Mouse (Mus musculus): ENCODE results near the gene 2310011J03Rik. TPM values are rescaled to one million over a fixed set of nuclear protein-coding genes. Genes with fewer than 3 reads are reported as not detected.

2310011J03Rik gene
- polyA plus RNA-seq, 1 experiment from 2014 or later = 43.4 TPM

- Histone ChIP-seq H3K9me3 (ENCODE audit: control insufficient read depth, low read length) (no peaks in the 10 kb centered on the region), H3K27me3 (replicated peaks; ENCODE audit: control insufficient read depth, insufficient read depth, low read length) (peaks cover 70% of the 10 kb centered on the region), H3K4me3 (ENCODE audit: low read depth, low read length) (peak within 1 kb of the TSS; percentile 32), H3K27ac (ENCODE audit: low read depth) (no peak within 1 kb of the TSS), H3K36me3 (ENCODE audit: control insufficient read depth, insufficient read depth, low read length) (no peaks in the 10 kb centered on the region), H3K4me2 (ENCODE audit: low read length) (peak within 1 kb of the TSS; percentile 44), H3K9ac (ENCODE audit: low read length) (0 out of 2 replicates have a peak within 1 kb of the TSS, but pooled peaks have one; percentile 10), H3K4me1 (replicated peaks; ENCODE audit: control insufficient read depth, insufficient read depth, low read length) (peaks cover 10% of the 10 kb centered on the region; the same call in 1 of the 2 replicates)
- DNase-seq (ENCODE audit: low spot score) (no peak), ATAC-seq (replicated peaks; ENCODE audit: low FRiP score, low TSS enrichment, low read depth) (no peak)
- WGBS = 1% methylated on average over 53 of the region's 53 CpGs
These were observed 35.8 kb upstream of the 2310011J03Rik start, which contains the start of gene Plk5 for GRCm38 (mm10) chr10:80356001-80356682. Gene Plk5, plus strand, starts transcription at chr10:80356459.

- WGBS = 16% methylated on average over 8 of the region's 9 CpGs
- DNase-seq (ENCODE audit: low spot score) (no peak), ATAC-seq (replicated peaks; ENCODE audit: low FRiP score, low TSS enrichment, low read depth) (no peak)
- no peak overlapping the region for H3K4me2 ChIP-seq (ENCODE audit: low read length)
- no peak overlapping the region for H3K9ac ChIP-seq (ENCODE audit: low read length)
- H3K4me1 ChIP-seq (replicated peaks; ENCODE audit: control insufficient read depth, insufficient read depth, low read length) = peaks cover 10% of the 10 kb centered on the region; the same call in 1 of the 2 replicates
- H3K27me3 ChIP-seq (replicated peaks; ENCODE audit: control insufficient read depth, insufficient read depth, low read length) = peaks cover 76% of the 10 kb centered on the region
- no peaks in the 10 kb centered on the region for H3K36me3 ChIP-seq (ENCODE audit: control insufficient read depth, insufficient read depth, low read length)
- H3K27ac ChIP-seq (ENCODE audit: low read depth) = no peak overlapping the region
- H3K4me3 ChIP-seq (ENCODE audit: low read depth, low read length) = no peak overlapping the region
- H3K9me3 ChIP-seq (ENCODE audit: control insufficient read depth, low read length) = no peaks in the 10 kb centered on the region
These were observed 35.1 kb upstream of the 2310011J03Rik start for GRCm38 (mm10) chr10:80355431-80355830.

DNA sequence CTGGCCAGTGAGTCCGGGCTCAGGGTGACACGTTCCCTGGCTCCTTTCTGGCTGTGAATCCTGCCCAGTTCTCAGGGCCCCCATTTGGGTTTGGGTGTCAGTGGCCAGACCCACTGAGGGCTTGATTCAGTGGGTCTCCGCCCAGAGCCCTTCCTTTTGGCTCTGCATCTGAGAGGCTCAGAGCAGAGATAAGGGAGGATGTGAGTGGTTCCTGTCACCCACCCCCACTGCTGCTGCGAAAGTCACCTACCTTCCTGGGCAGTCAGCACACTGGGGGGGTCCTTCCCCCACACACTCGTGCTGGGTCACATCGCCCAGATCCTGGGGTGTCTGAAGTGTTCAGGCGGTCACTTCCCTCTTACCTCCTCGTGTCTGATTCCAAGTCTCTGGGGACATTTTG, 32.4 kb upstream of the 2310011J03Rik start:
- peaks cover 19% of the 10 kb centered on the region for H3K4me1 ChIP-seq (replicated peaks; ENCODE audit: control insufficient read depth, insufficient read depth, low read length)
- no peak overlapping the region for H3K9ac ChIP-seq (ENCODE audit: low read length)
- H3K27me3 ChIP-seq (replicated peaks; ENCODE audit: control insufficient read depth, insufficient read depth, low read length) = peaks cover 83% of the 10 kb centered on the region
- H3K4me3 ChIP-seq (ENCODE audit: low read depth, low read length) = no peak overlapping the region
- ATAC-seq (replicated peaks; ENCODE audit: low FRiP score, low TSS enrichment, low read depth) = no peak
- no peaks in the 10 kb centered on the region for H3K36me3 ChIP-seq (ENCODE audit: control insufficient read depth, insufficient read depth, low read length)
- DNase-seq (ENCODE audit: low spot score) = no peak
- H3K27ac ChIP-seq (ENCODE audit: low read depth) = no peak overlapping the region
- 68% methylated on average over 8 of the region's 8 CpGs for WGBS
- no peaks in the 10 kb centered on the region for H3K9me3 ChIP-seq (ENCODE audit: control insufficient read depth, low read length)
- no peak overlapping the region for H3K4me2 ChIP-seq (ENCODE audit: low read length)

GRCm38 (mm10) chr10:80351896-80352295, 31.6 kb upstream of the 2310011J03Rik start:
- H3K4me1 ChIP-seq (replicated peaks; ENCODE audit: control insufficient read depth, insufficient read depth, low read length) = peaks cover 23% of the 10 kb centered on the region
- H3K4me3 ChIP-seq (ENCODE audit: low read depth, low read length) = no peak overlapping the region
- WGBS = 29% methylated on average over 11 of the region's 11 CpGs
- H3K9me3 ChIP-seq (ENCODE audit: control insufficient read depth, low read length) = no peaks in the 10 kb centered on the region
- no peaks in the 10 kb centered on the region for H3K36me3 ChIP-seq (ENCODE audit: control insufficient read depth, insufficient read depth, low read length)
- H3K9ac ChIP-seq (ENCODE audit: low read length) = no peak overlapping the region
- no peak for DNase-seq (ENCODE audit: low spot score)
- ATAC-seq (replicated peaks; ENCODE audit: low FRiP score, low TSS enrichment, low read depth) = no peak
- H3K27me3 ChIP-seq (replicated peaks; ENCODE audit: control insufficient read depth, insufficient read depth, low read length) = peaks cover 83% of the 10 kb centered on the region
- H3K4me2 ChIP-seq (ENCODE audit: low read length) = no peak overlapping the region
- H3K27ac ChIP-seq (ENCODE audit: low read depth) = no peak overlapping the region

DNA sequence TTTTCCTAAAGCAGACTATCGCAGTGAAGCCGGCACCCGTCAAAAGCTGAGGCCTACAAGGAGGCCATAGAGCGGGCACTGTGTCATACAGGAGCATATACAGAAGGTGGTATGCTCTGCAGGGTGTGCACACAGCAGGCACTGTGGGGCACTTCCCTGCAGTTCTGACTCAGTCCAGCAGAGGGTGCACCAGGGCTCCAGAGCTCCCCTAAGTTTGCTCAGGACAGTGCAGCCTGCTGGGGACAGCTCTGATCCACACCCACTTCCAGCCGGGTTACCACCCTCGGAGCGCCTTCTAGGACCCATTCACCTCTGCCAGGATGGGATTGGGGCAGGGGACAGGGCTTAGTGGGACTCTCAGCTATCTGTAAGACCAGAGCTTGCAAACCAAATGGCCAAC, 30.0 kb upstream of the 2310011J03Rik start:
- H3K36me3 ChIP-seq (ENCODE audit: control insufficient read depth, insufficient read depth, low read length) = no peaks in the 10 kb centered on the region
- H3K27me3 ChIP-seq (replicated peaks; ENCODE audit: control insufficient read depth, insufficient read depth, low read length) = peaks cover 80% of the 10 kb centered on the region
- DNase-seq (ENCODE audit: low spot score) (peak; percentile 99), ATAC-seq (replicated peaks; ENCODE audit: low FRiP score, low TSS enrichment, low read depth) (peak; percentile 74)
- H3K4me2 ChIP-seq (ENCODE audit: low read length) = no peak overlapping the region
- H3K4me1 ChIP-seq (replicated peaks; ENCODE audit: control insufficient read depth, insufficient read depth, low read length) = peaks cover 18% of the 10 kb centered on the region
- no peaks in the 10 kb centered on the region for H3K9me3 ChIP-seq (ENCODE audit: control insufficient read depth, low read length)
- no peak overlapping the region for H3K4me3 ChIP-seq (ENCODE audit: low read depth, low read length)
- no peak overlapping the region for H3K27ac ChIP-seq (ENCODE audit: low read depth)
- H3K9ac ChIP-seq (ENCODE audit: low read length) = no peak overlapping the region
- WGBS = 7% methylated on average over 7 of the region's 7 CpGs

GRCm38 (mm10) chr10:80348981-80349380, 28.6 kb upstream of the 2310011J03Rik start:
- H3K4me3 ChIP-seq (ENCODE audit: low read depth, low read length) = peak overlapping the region; percentile 34
- peak overlapping the region; percentile 25; the same call in 1 of the 2 replicates for H3K9ac ChIP-seq (ENCODE audit: low read length)
- peak; percentile 72 for DNase-seq (ENCODE audit: low spot score)
- ATAC-seq (replicated peaks; ENCODE audit: low FRiP score, low TSS enrichment, low read depth) = peak; percentile 7; the same call in 1 of the 2 replicates
- peaks cover 88% of the 10 kb centered on the region for H3K27me3 ChIP-seq (replicated peaks; ENCODE audit: control insufficient read depth, insufficient read depth, low read length)
- peaks cover 24% of the 10 kb centered on the region for H3K4me1 ChIP-seq (replicated peaks; ENCODE audit: control insufficient read depth, insufficient read depth, low read length)
- H3K36me3 ChIP-seq (ENCODE audit: control insufficient read depth, insufficient read depth, low read length) = no peaks in the 10 kb centered on the region
- H3K4me2 ChIP-seq (ENCODE audit: low read length) = peak overlapping the region; percentile 51
- WGBS = 17% methylated on average over 25 of the region's 26 CpGs
- H3K27ac ChIP-seq (ENCODE audit: low read depth) = no peak overlapping the region
- no peaks in the 10 kb centered on the region for H3K9me3 ChIP-seq (ENCODE audit: control insufficient read depth, low read length)

GRCm38 (mm10) chr10:80348244-80348781, 28.0 kb upstream of the 2310011J03Rik start, which contains the start of gene Adamtsl5:
Gene Adamtsl5, minus strand, starts transcription at chr10:80348412.
- under 1% methylated on average over 39 of the region's 42 CpGs for WGBS
- H3K36me3 ChIP-seq (ENCODE audit: control insufficient read depth, insufficient read depth, low read length) = no peaks in the 10 kb centered on the region
- H3K9ac ChIP-seq (ENCODE audit: low read length) = peak within 1 kb of the TSS; percentile 25
- no peak within 1 kb of the TSS for H3K27ac ChIP-seq (ENCODE audit: low read depth)
- no peaks in the 10 kb centered on the region for H3K9me3 ChIP-seq (ENCODE audit: control insufficient read depth, low read length)
- H3K4me3 ChIP-seq (ENCODE audit: low read depth, low read length) = peak within 1 kb of the TSS; percentile 34
- ATAC-seq (replicated peaks; ENCODE audit: low FRiP score, low TSS enrichment, low read depth) (peak; percentile 53), DNase-seq (ENCODE audit: low spot score) (peak; percentile 73)
- H3K4me1 ChIP-seq (replicated peaks; ENCODE audit: control insufficient read depth, insufficient read depth, low read length) = peaks cover 26% of the 10 kb centered on the region
- H3K27me3 ChIP-seq (replicated peaks; ENCODE audit: control insufficient read depth, insufficient read depth, low read length) = peaks cover 91% of the 10 kb centered on the region
- peak within 1 kb of the TSS; percentile 51 for H3K4me2 ChIP-seq (ENCODE audit: low read length)

GRCm38 (mm10) chr10:80347514-80347967, 27.2 kb upstream of the 2310011J03Rik start:
- 14% methylated on average over 17 of the region's 17 CpGs for WGBS
- peak overlapping the region; percentile 51 for H3K4me2 ChIP-seq (ENCODE audit: low read length)
- DNase-seq (ENCODE audit: low spot score) (peak; percentile 59), ATAC-seq (replicated peaks; ENCODE audit: low FRiP score, low TSS enrichment, low read depth) (no peak)
- peak overlapping the region; percentile 34 for H3K4me3 ChIP-seq (ENCODE audit: low read depth, low read length)
- H3K9me3 ChIP-seq (ENCODE audit: control insufficient read depth, low read length) = no peaks in the 10 kb centered on the region
- H3K36me3 ChIP-seq (ENCODE audit: control insufficient read depth, insufficient read depth, low read length) = no peaks in the 10 kb centered on the region
- peaks cover 33% of the 10 kb centered on the region for H3K4me1 ChIP-seq (replicated peaks; ENCODE audit: control insufficient read depth, insufficient read depth, low read length)
- no peak overlapping the region for H3K27ac ChIP-seq (ENCODE audit: low read depth)
- peak overlapping the region; percentile 8; the same call in 1 of the 2 replicates for H3K9ac ChIP-seq (ENCODE audit: low read length)
- peaks cover 93% of the 10 kb centered on the region for H3K27me3 ChIP-seq (replicated peaks; ENCODE audit: control insufficient read depth, insufficient read depth, low read length)
